Mouse (Mus musculus) erythroblast, embryonic 14.5 days (primary cell): Measurements from ENCODE around the gene Bhlhb9.

ENCODE experiments used
- GATA1 ChIP-seq: IDR thresholded peaks from 2 replicates; pipeline ENCODE4 v1.6.1; 2012; ENCODE audit warnings: low read length, inconsistent platforms, mixed read lengths
- TAL1 ChIP-seq: IDR thresholded peaks from 3 replicates; pipeline ENCODE4 v1.6.1; 2012; ENCODE audit warnings: low read length, inconsistent platforms, mixed read lengths

GRCm38 (mm10) chrX:135792326-135792725 lies 5.1 kb upstream of the Bhlhb9 start:
- no peak for TF ChIP-seq TAL1
- TF ChIP-seq GATA1, result no peak
